Mouse (Mus musculus) brain, embryonic 14.5 days (tissue): ENCODE results near the gene Clasp2.

Experiments used
- CTCF ChIP-seq: fragments of 200-500 bp; IDR thresholded peaks from 2 replicates; pipeline ENCODE4 v1.5.1; 2012; ENCODE audit warnings: inconsistent platforms, mild to moderate bottlenecking, moderate library complexity, borderline replicate concordance; ENCODE audit not compliant: insufficient read depth, insufficient read length; ENCODE audit errors: extremely low read depth
- POLR2A ChIP-seq: fragments of 200-500 bp; IDR thresholded peaks from 2 replicates; pipeline ENCODE4 v1.6.1; 2012; ENCODE audit warnings: mild to moderate bottlenecking, inconsistent platforms, borderline replicate concordance; ENCODE audit not compliant: poor library complexity, insufficient read depth, insufficient read length, severe bottlenecking; ENCODE audit errors: extremely low read depth

DNA sequence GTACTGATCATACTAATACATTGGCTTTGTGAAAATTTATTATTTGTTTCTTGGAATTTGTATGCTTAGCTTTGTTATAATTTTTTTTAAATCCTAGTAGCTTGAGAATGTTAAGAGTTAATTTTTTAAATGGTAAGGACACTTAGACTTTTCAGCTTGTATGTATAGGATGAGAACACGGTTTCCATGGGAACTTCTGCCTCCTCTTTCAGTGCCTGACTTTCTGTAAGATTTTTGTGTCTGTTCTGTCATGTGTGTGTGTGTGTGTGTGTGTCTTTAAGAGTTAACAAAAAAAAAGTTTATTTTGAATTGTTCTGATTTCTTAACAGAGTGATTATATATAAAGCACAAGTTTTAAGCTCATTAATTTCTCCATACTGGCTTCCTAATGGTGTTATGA, 70.1 kb downstream of the Clasp2 start:
- TF ChIP-seq POLR2A (no peak), CTCF (no peak)
